Mouse (Mus musculus): ENCODE data around the gene Birc3. TPM values are rescaled to one million over a fixed set of nuclear protein-coding genes. Genes with fewer than 3 reads are reported as not detected.
"Not testable (repeated sequence)": the region's sequence is repeated elsewhere in the genome, so short reads cannot be mapped to it uniquely, and the experiment has no call there.

Birc3 gene
- polyA plus RNA-seq, 1 experiment from 2014 or later: 4.8 TPM

DNA sequence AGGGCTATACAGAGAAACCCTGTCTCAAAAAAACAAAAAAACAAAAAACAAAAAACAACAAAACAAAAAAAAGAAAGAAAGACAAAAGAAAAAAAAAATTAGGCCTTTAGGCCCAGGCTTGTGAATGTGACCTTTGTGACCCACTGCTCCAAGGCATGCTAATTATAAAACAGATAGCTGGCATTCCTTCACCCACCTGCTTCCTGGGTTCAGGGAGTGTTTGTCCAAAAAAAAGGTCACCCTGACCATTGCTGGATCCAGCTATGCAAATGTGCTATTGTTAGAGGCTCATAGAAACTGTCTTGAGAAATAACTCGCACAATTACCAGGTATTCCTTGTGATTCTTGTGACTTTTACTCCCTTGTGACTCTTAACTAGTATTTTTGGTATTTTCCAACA, 18.8 kb upstream of the Birc3 start:
- not testable (repeated sequence) for H3K4me2 ChIP-seq; H3K9ac ChIP-seq; ATAC-seq (ENCODE audit: low read depth); H3K36me3 ChIP-seq; H3K9me3 ChIP-seq (replicated peaks); H3K4me3 ChIP-seq (replicated peaks); H3K27me3 ChIP-seq; DNase-seq; H3K27ac ChIP-seq; H3K4me1 ChIP-seq (replicated peaks)
- WGBS (ENCODE audit: insufficient replicate concordance): 76% methylated on average over 1 of the region's 1 CpGs

DNA sequence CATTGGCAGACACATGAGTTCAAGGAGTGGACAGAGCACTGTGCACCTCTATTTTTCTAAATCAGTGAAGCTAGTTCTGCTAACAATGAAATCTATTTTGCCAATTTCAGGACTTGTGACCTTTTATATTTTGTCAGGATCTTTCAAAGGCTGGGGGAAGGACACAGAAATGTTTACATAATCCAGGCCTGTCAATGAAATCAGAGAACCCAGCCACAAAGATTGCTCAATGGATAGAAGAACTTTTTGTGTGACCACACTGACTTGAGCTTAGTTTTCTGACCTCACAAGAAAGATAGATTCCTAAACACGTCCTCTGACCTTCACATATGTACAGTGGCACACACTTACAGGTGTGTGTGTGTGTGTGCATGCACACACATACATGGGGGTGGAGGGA, 18.2 kb upstream of the Birc3 start:
- Histone ChIP-seq H3K9ac (no peak overlapping the region), H3K9me3 (replicated peaks) (no peaks in the 10 kb centered on the region), H3K4me1 (replicated peaks) (no peaks in the 10 kb centered on the region), H3K4me2 (no peak overlapping the region), H3K4me3 (replicated peaks) (no peak overlapping the region), H3K27me3 (no peaks in the 10 kb centered on the region), H3K27ac (no peak overlapping the region), H3K36me3 (no peaks in the 10 kb centered on the region)
- no peak for ATAC-seq (ENCODE audit: low read depth)
- DNase-seq: no peak
- 28% methylated on average over 1 of the region's 1 CpGs for WGBS (ENCODE audit: insufficient replicate concordance)

DNA sequence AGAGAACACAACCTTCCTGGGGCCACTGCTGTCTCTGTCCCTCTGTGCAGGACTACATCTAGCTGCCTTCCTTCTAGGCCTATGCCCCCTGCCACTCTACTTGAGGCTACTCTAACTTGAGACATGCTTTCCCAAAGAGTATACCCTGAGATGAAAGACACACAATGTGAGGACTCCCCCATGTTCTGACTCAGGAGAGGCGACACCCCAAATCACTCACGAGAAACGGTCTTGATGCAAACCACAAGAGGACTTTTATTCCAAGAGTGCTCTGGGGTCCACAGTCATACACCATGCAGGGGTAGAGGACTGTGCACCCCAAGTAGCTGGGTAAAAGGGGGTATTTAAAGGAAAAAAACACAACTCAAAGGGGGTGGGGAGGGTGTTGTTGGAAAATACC, 11.4 kb upstream of the Birc3 start:
- H3K4me3 ChIP-seq (replicated peaks): no peak overlapping the region
- no peak overlapping the region for H3K9ac ChIP-seq
- WGBS (ENCODE audit: insufficient replicate concordance): 89% methylated on average over 3 of the region's 3 CpGs
- H3K9me3 ChIP-seq (replicated peaks): peaks cover 5% of the 10 kb centered on the region; the same call in 1 of the 2 replicates
- no peaks in the 10 kb centered on the region for H3K36me3 ChIP-seq
- no peak for DNase-seq
- no peaks in the 10 kb centered on the region for H3K4me1 ChIP-seq (replicated peaks)
- no peak for ATAC-seq (ENCODE audit: low read depth)
- H3K27ac ChIP-seq: no peak overlapping the region
- no peak overlapping the region for H3K4me2 ChIP-seq
- H3K27me3 ChIP-seq: no peaks in the 10 kb centered on the region

DNA sequence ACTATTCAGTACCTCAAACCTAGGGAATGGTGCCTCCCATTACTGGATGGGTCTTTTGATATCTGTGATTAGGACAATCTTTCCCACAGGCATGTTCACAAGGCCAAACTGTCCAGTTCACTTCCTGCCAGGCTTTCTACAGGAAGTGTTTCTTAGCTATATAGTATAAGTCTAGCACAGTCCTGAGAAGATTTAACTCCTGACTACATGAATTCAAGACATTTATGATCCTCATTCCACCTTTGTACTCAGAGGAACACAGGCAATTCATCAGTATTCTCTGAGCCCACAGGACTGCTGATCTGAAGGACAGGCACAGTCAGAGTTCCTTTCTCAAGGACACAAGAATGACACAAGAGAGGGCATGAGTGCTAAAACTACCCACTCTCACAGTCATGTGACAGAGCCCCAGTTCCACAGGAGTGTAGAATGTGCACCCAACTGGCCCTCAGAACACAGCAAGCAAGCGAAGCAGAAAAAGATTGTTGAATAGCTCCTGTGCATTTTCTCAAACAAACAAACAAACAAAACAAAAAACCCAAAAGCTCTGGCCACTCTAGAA, 9.4 kb upstream of the Birc3 start:
- no peak for ATAC-seq (ENCODE audit: low read depth)
- Histone ChIP-seq H3K4me3 (replicated peaks) (no peak overlapping the region), H3K9me3 (replicated peaks) (peaks cover 5% of the 10 kb centered on the region; the same call in 1 of the 2 replicates), H3K27ac (no peak overlapping the region), H3K4me2 (no peak overlapping the region), H3K4me1 (replicated peaks) (no peaks in the 10 kb centered on the region), H3K27me3 (no peaks in the 10 kb centered on the region), H3K36me3 (no peaks in the 10 kb centered on the region), H3K9ac (no peak overlapping the region)
- WGBS (ENCODE audit: insufficient replicate concordance): 63% methylated on average over 1 of the region's 1 CpGs
- DNase-seq: no peak

DNA sequence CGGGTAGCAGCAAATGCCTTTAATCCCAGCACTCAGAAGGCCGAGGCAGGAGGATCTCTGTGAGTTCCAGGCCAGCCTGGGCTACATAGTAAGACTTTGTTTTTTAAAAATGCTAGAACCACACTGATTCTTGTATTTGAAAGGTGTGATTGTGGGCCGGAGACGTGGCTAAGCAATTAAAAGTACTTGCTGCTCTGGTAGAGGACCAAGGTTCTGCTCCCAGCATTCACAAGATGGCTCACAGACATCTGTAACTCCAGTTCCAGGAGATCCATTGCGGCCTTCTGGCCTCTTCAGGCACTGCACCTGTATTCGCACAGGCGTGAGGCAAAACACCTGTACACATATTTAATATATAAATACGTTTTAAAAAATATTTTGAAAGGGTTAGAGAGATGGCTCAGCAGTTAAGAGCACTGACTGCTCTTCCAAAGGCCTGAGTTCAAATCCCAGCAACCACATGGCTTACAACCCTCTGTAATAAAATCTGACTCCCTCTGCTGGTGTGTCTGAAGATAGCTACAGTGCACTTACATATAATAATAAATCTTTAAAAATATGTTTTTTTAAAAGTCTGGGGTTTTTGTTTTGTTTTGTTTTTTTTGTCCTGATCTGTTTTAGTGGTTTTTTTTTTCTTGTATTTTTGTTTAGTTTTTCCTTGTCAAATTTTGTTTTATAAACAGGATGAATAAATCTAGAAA, 675 bp upstream of the Birc3 start:
- Histone ChIP-seq H3K27ac (peak overlapping the region; percentile 83), H3K9me3 (replicated peaks) (no peaks in the 10 kb centered on the region), H3K4me3 (replicated peaks) (peak overlapping the region; percentile 65), H3K4me2 (peak overlapping the region; percentile 78), H3K27me3 (no peaks in the 10 kb centered on the region), H3K4me1 (replicated peaks) (peaks cover 33% of the 10 kb centered on the region), H3K9ac (peak overlapping the region; percentile 75; the same call in 1 of the 2 replicates), H3K36me3 (no peaks in the 10 kb centered on the region)
- DNase-seq (no peak), ATAC-seq (ENCODE audit: low read depth) (no peak)
- WGBS (ENCODE audit: insufficient replicate concordance): 66% methylated on average over 8 of the region's 8 CpGs

DNA sequence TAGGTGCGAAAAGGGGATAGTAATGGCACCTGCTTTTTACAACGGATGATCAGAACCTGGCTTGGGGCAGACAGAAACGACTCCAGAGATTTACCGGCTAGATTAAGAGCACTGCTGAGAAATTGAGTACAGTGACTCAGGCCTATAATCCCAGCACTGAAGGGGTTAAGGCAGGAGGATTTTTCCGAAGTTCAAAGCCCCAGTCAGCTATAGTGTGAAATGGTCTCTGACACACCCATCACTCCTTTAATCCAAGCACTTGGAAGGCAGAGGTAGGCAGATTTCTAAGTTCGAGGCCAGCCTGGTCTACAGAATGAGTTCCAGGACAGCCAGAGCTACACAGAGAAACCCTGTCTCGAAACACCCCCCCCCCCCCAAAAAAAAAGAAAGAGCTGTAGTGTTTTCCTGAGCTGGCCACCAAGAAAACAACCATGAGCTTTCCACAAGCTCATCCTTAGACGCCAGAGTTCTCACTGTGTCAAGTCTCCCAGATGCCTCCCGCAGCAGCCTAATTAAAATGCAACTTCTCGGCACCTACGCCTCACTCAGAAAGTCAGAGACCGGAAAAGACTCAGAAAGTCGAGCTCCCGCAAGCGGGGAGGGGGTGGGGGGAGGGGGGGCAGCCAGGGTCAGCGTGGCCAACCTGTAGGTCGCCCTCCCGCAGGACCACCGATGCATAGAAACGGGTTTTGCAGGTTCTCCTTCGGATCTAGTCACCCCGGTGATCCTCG, 777 bp downstream of the Birc3 start:
- H3K36me3 ChIP-seq: peaks cover 8% of the 10 kb centered on the region; the same call in 1 of the 2 replicates
- no peaks in the 10 kb centered on the region for H3K9me3 ChIP-seq (replicated peaks)
- H3K9ac ChIP-seq: peak overlapping the region; percentile 75
- H3K4me2 ChIP-seq: peak overlapping the region; percentile 78
- H3K27me3 ChIP-seq: no peaks in the 10 kb centered on the region
- peak overlapping the region; percentile 83 for H3K27ac ChIP-seq
- H3K4me3 ChIP-seq (replicated peaks): peak overlapping the region; percentile 65
- ATAC-seq (ENCODE audit: low read depth): peak; percentile 29
- WGBS (ENCODE audit: insufficient replicate concordance): 11% methylated on average over 23 of the region's 23 CpGs
- H3K4me1 ChIP-seq (replicated peaks): peaks cover 47% of the 10 kb centered on the region
- no peak for DNase-seq

DNA sequence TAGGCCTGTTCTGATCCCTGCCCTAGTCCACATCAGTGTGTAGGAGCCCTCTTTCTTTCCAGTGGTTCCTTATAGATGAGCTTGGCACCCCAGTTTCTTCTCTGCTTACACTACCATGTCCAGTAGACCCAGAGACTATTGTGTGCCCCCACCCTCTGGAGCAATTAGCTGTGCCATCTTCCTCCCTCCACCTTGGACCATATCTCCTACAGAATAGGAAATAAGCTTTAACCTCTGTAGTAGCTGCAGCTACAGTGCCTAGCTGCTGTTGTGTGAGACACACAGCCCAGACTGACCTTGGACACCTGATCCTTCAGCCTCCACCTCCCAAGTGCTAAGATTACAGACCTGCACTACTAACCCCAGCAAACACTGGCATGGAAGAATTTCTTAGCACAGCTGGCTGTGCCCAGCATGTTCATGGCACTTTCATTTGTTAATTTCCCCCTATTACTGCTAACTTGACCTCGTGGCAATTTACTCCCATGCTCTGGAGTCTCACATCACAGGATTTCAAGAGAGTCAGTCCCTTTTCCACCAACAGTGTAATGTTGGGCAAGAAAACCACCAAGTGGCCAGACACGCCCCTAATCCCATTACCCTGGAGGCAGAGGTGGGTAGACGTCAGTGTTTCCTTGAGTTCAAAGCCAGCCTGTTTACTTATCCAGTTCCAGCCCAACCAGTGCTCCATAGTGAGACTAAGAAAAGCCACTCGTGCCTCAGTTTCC, 1.5 kb downstream of the Birc3 start:
- Histone ChIP-seq H3K4me1 (replicated peaks) (peaks cover 47% of the 10 kb centered on the region), H3K27me3 (no peaks in the 10 kb centered on the region), H3K4me2 (peak overlapping the region; percentile 78), H3K27ac (peak overlapping the region; percentile 18), H3K9ac (0 out of 2 replicates have a peak overlapping the region, but pooled peaks have one; percentile 75), H3K4me3 (replicated peaks) (peak overlapping the region; percentile 65), H3K36me3 (peaks cover 15% of the 10 kb centered on the region; the same call in 1 of the 2 replicates), H3K9me3 (replicated peaks) (no peaks in the 10 kb centered on the region)
- ATAC-seq (ENCODE audit: low read depth) (no peak), DNase-seq (no peak)
- 46% methylated on average over 4 of the region's 4 CpGs for WGBS (ENCODE audit: insufficient replicate concordance)

DNA sequence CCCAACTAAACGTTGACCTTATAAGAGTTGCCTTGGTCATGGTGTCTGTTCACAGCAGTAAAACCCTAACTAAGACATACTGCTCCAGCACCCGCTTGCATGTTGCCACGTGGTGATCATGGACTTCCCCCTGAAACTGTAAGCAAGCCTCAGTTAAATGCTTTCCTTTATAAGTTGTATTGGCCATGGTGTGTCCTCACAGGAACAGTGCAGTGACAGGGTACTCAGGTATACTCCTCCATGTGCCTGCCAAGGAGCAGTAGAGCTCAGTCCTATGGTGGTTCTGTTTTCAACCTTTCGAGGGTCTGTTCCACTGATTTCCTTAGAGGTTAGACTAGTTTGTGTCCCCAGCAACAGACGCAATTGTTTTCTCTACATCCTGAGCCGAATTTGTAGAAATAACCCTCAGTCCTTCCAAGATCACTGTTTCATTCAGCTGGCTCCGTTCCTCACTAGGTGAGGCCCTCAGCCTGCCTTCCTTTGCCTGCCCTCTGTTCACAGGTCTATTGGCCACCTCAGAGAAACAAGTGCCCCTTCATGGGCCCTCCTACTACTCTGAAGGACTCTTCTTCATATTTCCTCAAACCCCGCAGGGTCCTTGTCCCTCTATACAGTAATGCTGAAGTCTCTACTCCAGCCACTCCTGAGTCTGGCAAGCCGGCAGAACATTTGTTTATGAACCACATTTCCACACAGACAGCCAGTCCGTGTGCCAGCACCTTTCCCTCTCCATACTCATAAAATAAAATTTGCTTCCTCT, 2.2 kb downstream of the Birc3 start:
- no peak for DNase-seq
- peak overlapping the region; percentile 18; the same call in 1 of the 2 replicates for H3K27ac ChIP-seq
- no peak for ATAC-seq (ENCODE audit: low read depth)
- no peak overlapping the region for H3K9ac ChIP-seq
- H3K4me3 ChIP-seq (replicated peaks): no peak overlapping the region
- no peak overlapping the region for H3K4me2 ChIP-seq
- H3K36me3 ChIP-seq: peaks cover 15% of the 10 kb centered on the region; the same call in 1 of the 2 replicates
- 73% methylated on average over 10 of the region's 10 CpGs for WGBS (ENCODE audit: insufficient replicate concordance)
- H3K27me3 ChIP-seq: no peaks in the 10 kb centered on the region
- H3K9me3 ChIP-seq (replicated peaks): no peaks in the 10 kb centered on the region
- H3K4me1 ChIP-seq (replicated peaks): peaks cover 47% of the 10 kb centered on the region

DNA sequence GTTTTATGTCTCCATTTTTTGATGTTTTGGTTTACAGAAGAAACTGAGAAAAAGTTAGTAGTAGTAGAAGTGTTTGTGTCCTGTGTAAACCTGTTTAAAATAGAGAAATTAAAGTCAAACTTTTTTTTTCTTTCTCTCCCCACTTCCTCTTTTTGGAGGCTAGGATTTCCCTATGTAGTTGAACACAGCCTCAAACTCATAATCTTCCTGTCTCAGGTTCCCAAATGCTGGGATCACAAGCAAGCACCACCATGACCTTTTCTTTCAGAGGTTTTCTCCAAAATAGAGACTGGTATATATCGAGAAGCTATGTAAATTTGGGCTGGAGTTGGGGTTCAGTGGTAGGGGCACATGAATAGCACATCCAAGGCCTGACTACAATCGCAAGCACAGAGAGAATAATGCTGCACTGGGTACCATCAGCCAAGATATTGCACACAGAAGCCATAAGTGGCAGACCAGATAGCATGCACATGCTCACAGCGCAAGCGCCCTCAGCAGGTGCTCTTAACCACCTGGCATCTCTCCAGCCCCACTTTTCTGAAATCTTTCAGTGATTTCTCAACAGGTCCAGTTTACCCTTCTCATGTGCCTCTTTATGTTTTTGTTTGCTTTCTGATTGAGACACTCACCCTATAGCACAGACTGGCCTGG, 4.0 kb downstream of the Birc3 start:
- no peak for ATAC-seq (ENCODE audit: low read depth)
- H3K4me2 ChIP-seq: no peak overlapping the region
- peaks cover 18% of the 10 kb centered on the region for H3K36me3 ChIP-seq
- peaks cover 47% of the 10 kb centered on the region for H3K4me1 ChIP-seq (replicated peaks)
- no peaks in the 10 kb centered on the region for H3K27me3 ChIP-seq
- no peaks in the 10 kb centered on the region for H3K9me3 ChIP-seq (replicated peaks)
- DNase-seq: no peak
- no peak overlapping the region for H3K9ac ChIP-seq
- peak overlapping the region; percentile 31; the same call in 1 of the 2 replicates for H3K27ac ChIP-seq
- WGBS (ENCODE audit: insufficient replicate concordance): 56% methylated on average over 4 of the region's 4 CpGs
- H3K4me3 ChIP-seq (replicated peaks): no peak overlapping the region

DNA sequence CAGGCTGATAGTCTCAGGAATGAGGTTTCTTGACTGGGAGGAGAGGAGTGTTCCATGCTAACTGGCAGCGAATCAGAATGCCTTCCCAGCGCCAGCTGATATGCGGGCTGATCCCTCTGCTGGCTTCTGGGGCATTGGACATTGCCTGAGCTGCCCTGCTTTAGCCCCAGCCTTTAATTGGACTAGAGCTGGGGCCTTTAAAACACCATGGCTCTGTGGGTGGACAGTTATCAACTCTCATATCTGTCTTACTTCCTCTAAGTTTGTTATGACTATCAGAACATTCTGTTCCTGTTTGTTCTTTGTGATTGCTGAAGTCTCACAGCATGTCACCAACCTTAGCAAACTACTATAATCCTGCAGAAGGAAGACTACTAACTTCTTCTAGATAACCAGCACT, 5.0 kb downstream of the Birc3 start:
- Histone ChIP-seq H3K27ac (no peak overlapping the region), H3K36me3 (peaks cover 18% of the 10 kb centered on the region), H3K4me3 (replicated peaks) (no peak overlapping the region), H3K9ac (no peak overlapping the region), H3K4me1 (replicated peaks) (peaks cover 39% of the 10 kb centered on the region), H3K27me3 (no peaks in the 10 kb centered on the region), H3K9me3 (replicated peaks) (no peaks in the 10 kb centered on the region), H3K4me2 (no peak overlapping the region)
- DNase-seq (no peak), ATAC-seq (ENCODE audit: low read depth) (no peak)
- 72% methylated on average over 3 of the region's 3 CpGs for WGBS (ENCODE audit: insufficient replicate concordance)

All from liver, embryonic 13.5 days (tissue).